Mouse (Mus musculus) CH12.LX (cell line): ENCODE data around the gene B230217C12Rik. TPM values are rescaled to one million over a fixed set of nuclear protein-coding genes. Genes with fewer than 3 reads are reported as not detected.
A peak's percentile ranks its signal among the peaks of the same experiment; 100 is the strongest.

Experiments
- DNase-seq: peaks from one replicate; pipeline ENCODE4 v3.0.0-alpha.2; 2013; ENCODE audit errors: extremely low read depth
- H3K27ac ChIP-seq: 2 replicates; pipeline ENCODE4 v1.5.1; 2012; ENCODE audit warnings: low read depth, mild to moderate bottlenecking, control low read depth, moderate library complexity; ENCODE audit not compliant: insufficient read depth
- H3K27me3 ChIP-seq: replicated peaks from 2 replicates; pipeline ENCODE3; 2012; ENCODE audit warnings: inconsistent platforms
- H3K36me3 ChIP-seq, 2 experiments: replicated peaks in 1 of 2; 2 replicates each; pipeline versions ENCODE3 to v1.6.1; 2012; ENCODE audit warnings: inconsistent platforms in 1 of 2, low read length in 1 of 2, mild to moderate bottlenecking in 1 of 2, mixed read lengths in 1 of 2, moderate library complexity in 1 of 2; ENCODE audit not compliant: control insufficient read depth in 1 of 2, insufficient read depth in 1 of 2
- H3K4me1 ChIP-seq, 2 experiments: 2 replicates each; pipeline ENCODE4 v1.6.1; 2012; ENCODE audit warnings: inconsistent platforms in 1 of 2, moderate library complexity in 1 of 2; ENCODE audit not compliant: insufficient read depth in 2 of 2, control insufficient read depth in 1 of 2
- H3K4me2 ChIP-seq: 2 replicates; pipeline ENCODE4 v1.6.1; 2012; ENCODE audit warnings: low read depth, mild to moderate bottlenecking, control low read depth; ENCODE audit not compliant: poor library complexity, insufficient read depth, severe bottlenecking
- H3K4me3 ChIP-seq, 3 experiments: fragments of 150-350 bp in 1 of 3; sonication (generic) in 1 of 3; replicated peaks in 1 of 3; 2 replicates each; pipeline versions ENCODE3 to v1.5.1; 2011 to 2012; ENCODE audit warnings: low read depth in 2 of 3, low read length in 2 of 3, mild to moderate bottlenecking in 2 of 3, moderate library complexity in 2 of 3, control low read depth in 1 of 3, improper control_type of control experiment in 1 of 3, inconsistent platforms in 1 of 3, mixed read lengths in 1 of 3; ENCODE audit not compliant: poor library complexity in 1 of 3
- H3K79me2 ChIP-seq: replicated peaks from 2 replicates; pipeline ENCODE4 v1.6.1; 2012; ENCODE audit warnings: mild to moderate bottlenecking, moderate library complexity; ENCODE audit not compliant: control insufficient read depth, poor library complexity, insufficient read depth, severe bottlenecking; ENCODE audit errors: extremely low read depth
- H3K9ac ChIP-seq: 2 replicates; pipeline ENCODE4 v1.6.1; 2012; ENCODE audit warnings: low read depth, mild to moderate bottlenecking, control low read depth, moderate library complexity; ENCODE audit not compliant: insufficient read depth
- H3K9me3 ChIP-seq: replicated peaks from 2 replicates; pipeline ENCODE3; 2012; ENCODE audit warnings: low read length, inconsistent platforms, mixed read lengths
- BHLHE40 ChIP-seq: IDR thresholded peaks from 2 replicates; pipeline ENCODE4 v1.6.1; 2011; ENCODE audit warnings: mild to moderate bottlenecking, low read depth, low read length, improper control_type of control experiment
- CHD1 ChIP-seq: IDR thresholded peaks from 2 replicates; pipeline ENCODE4 v1.6.1; 2012; ENCODE audit warnings: low read depth, low read length, improper control_type of control experiment, inconsistent platforms
- CHD2 ChIP-seq: IDR thresholded peaks from 2 replicates; pipeline ENCODE4 v1.6.1; 2011; ENCODE audit warnings: low read length, improper control_type of control experiment
- CTCF ChIP-seq, 2 experiments: IDR thresholded peaks in 1 of 2; conservative IDR thresholded peaks in 1 of 2; 2 replicates each; pipeline ENCODE4 v1.5.1; 2011 to 2012; ENCODE audit warnings: low read depth in 2 of 2, low read length in 2 of 2, improper control_type of control experiment in 1 of 2, inconsistent platforms in 1 of 2, mild to moderate bottlenecking in 1 of 2, moderate library complexity in 1 of 2
- E2F4 ChIP-seq: IDR thresholded peaks from 2 replicates; pipeline ENCODE4 v1.6.1; 2011; ENCODE audit warnings: low read depth, low read length, improper control_type of control experiment; ENCODE audit not compliant: insufficient replicate concordance
- ELF1 ChIP-seq: IDR thresholded peaks from 2 replicates; pipeline ENCODE4 v1.6.1; 2014; ENCODE audit warnings: low read depth, mild to moderate bottlenecking, inconsistent platforms, low read length, improper control_type of control experiment
- EP300 ChIP-seq: IDR thresholded peaks from 2 replicates; pipeline ENCODE4 v1.6.1; 2011; ENCODE audit warnings: low read length, improper control_type of control experiment
- ETS1 ChIP-seq: conservative IDR thresholded peaks from 2 replicates; pipeline ENCODE4 v1.6.1; 2012; ENCODE audit warnings: low read depth, mild to moderate bottlenecking, inconsistent platforms, low read length, improper control_type of control experiment, moderate library complexity
- GABPA ChIP-seq: IDR thresholded peaks from 2 replicates; pipeline ENCODE4 v1.6.1; 2012; ENCODE audit warnings: low read depth, low read length, improper control_type of control experiment, inconsistent platforms; ENCODE audit not compliant: insufficient replicate concordance
- HCFC1 ChIP-seq: IDR thresholded peaks from 2 replicates; pipeline ENCODE4 v1.6.1; 2012; ENCODE audit warnings: low read depth, mild to moderate bottlenecking, inconsistent platforms, low read length, improper control_type of control experiment
- IRF4 ChIP-seq: IDR thresholded peaks from 2 replicates; pipeline ENCODE4 v1.6.1; 2014; ENCODE audit warnings: low read depth, mild to moderate bottlenecking, inconsistent platforms, low read length, improper control_type of control experiment
- JUN ChIP-seq: IDR thresholded peaks from 2 replicates; pipeline ENCODE4 v1.6.1; 2011; ENCODE audit warnings: low read depth, mild to moderate bottlenecking, low read length, improper control_type of control experiment, moderate library complexity; ENCODE audit not compliant: insufficient read depth
- JUND ChIP-seq: conservative IDR thresholded peaks from 2 replicates; pipeline ENCODE4 v1.6.1; 2011; ENCODE audit warnings: low read depth, low read length, improper control_type of control experiment
- KAT2A ChIP-seq: IDR thresholded peaks from 2 replicates; pipeline ENCODE4 v1.6.1; 2012; ENCODE audit warnings: low read length, improper control_type of control experiment, inconsistent platforms; ENCODE audit not compliant: insufficient replicate concordance
- MAFK ChIP-seq: IDR thresholded peaks from 2 replicates; pipeline ENCODE4 v1.6.1; 2011; ENCODE audit warnings: low read length, improper control_type of control experiment; ENCODE audit not compliant: insufficient replicate concordance
- MAX ChIP-seq: IDR thresholded peaks from 2 replicates; pipeline ENCODE4 v1.6.1; 2011; ENCODE audit warnings: low read length, improper control_type of control experiment
- MAZ ChIP-seq: IDR thresholded peaks from 2 replicates; pipeline ENCODE4 v1.6.1; 2012; ENCODE audit warnings: low read depth, mild to moderate bottlenecking, inconsistent platforms, low read length, improper control_type of control experiment, moderate library complexity
- MEF2A ChIP-seq: IDR thresholded peaks from 2 replicates; pipeline ENCODE4 v1.6.1; 2014; ENCODE audit warnings: low read depth, mild to moderate bottlenecking, inconsistent platforms, low read length, improper control_type of control experiment, borderline replicate concordance
- MXI1 ChIP-seq: IDR thresholded peaks from 2 replicates; pipeline ENCODE4 v1.6.1; 2011; ENCODE audit warnings: mild to moderate bottlenecking, low read depth, low read length, improper control_type of control experiment
- MYC ChIP-seq: IDR thresholded peaks from 2 replicates; pipeline ENCODE4 v1.6.1; 2011; ENCODE audit warnings: low read depth, mild to moderate bottlenecking, improper control_type of control experiment, low read length
- NELFE ChIP-seq: IDR thresholded peaks from 2 replicates; pipeline ENCODE4 v1.6.1; 2011; ENCODE audit warnings: low read depth, low read length, improper control_type of control experiment
- NRF1 ChIP-seq: IDR thresholded peaks from 2 replicates; pipeline ENCODE4 v1.6.1; 2014; ENCODE audit warnings: low read depth, mild to moderate bottlenecking, inconsistent platforms, low read length, improper control_type of control experiment, moderate library complexity
- PAX5 ChIP-seq: IDR thresholded peaks from 2 replicates; pipeline ENCODE4 v1.6.1; 2012; ENCODE audit warnings: low read length, inconsistent platforms, mixed read lengths
- POLR2A ChIP-seq: IDR thresholded peaks from 2 replicates; pipeline ENCODE4 v1.6.1; 2011; ENCODE audit warnings: low read depth, mild to moderate bottlenecking, improper control_type of control experiment, low read length
- POLR2AphosphoS2 ChIP-seq: IDR thresholded peaks from 2 replicates; pipeline ENCODE4 v1.6.1; 2011; ENCODE audit warnings: low read depth, low read length, improper control_type of control experiment
- RAD21 ChIP-seq: IDR thresholded peaks from 2 replicates; pipeline ENCODE4 v1.6.1; 2011; ENCODE audit warnings: low read depth, mild to moderate bottlenecking, low read length, improper control_type of control experiment, moderate library complexity
- RCOR1 ChIP-seq: conservative IDR thresholded peaks from 2 replicates; pipeline ENCODE4 v1.6.1; 2012; ENCODE audit warnings: low read depth, mild to moderate bottlenecking, inconsistent platforms, low read length, improper control_type of control experiment
- SIN3A ChIP-seq: IDR thresholded peaks from 2 replicates; pipeline ENCODE4 v1.6.1; 2012; ENCODE audit warnings: low read length, improper control_type of control experiment, inconsistent platforms
- SMC3 ChIP-seq: IDR thresholded peaks from 2 replicates; pipeline ENCODE4 v1.6.1; 2011; ENCODE audit warnings: low read depth, low read length, improper control_type of control experiment
- TBP ChIP-seq: conservative IDR thresholded peaks from 2 replicates; pipeline ENCODE4 v1.6.1; 2011; ENCODE audit warnings: low read depth, low read length, improper control_type of control experiment
- TCF12 ChIP-seq: IDR thresholded peaks from 2 replicates; pipeline ENCODE4 v1.6.1; 2014; ENCODE audit warnings: low read depth, mild to moderate bottlenecking, inconsistent platforms, low read length, improper control_type of control experiment
- UBTF ChIP-seq: IDR thresholded peaks from 2 replicates; pipeline ENCODE4 v1.6.1; 2012; ENCODE audit warnings: low read depth, mild to moderate bottlenecking, inconsistent platforms, low read length, improper control_type of control experiment, moderate library complexity
- USF1 ChIP-seq: IDR thresholded peaks from 2 replicates; pipeline ENCODE4 v1.6.1; 2014; ENCODE audit warnings: low read depth, mild to moderate bottlenecking, inconsistent platforms, low read length, improper control_type of control experiment
- USF2 ChIP-seq: conservative IDR thresholded peaks from 2 replicates; pipeline ENCODE4 v1.6.1; 2011; ENCODE audit warnings: low read depth, low read length, improper control_type of control experiment
- ZC3H11A ChIP-seq: IDR thresholded peaks from 2 replicates; pipeline ENCODE4 v1.6.1; 2012; ENCODE audit warnings: low read depth, mild to moderate bottlenecking, inconsistent platforms, low read length, improper control_type of control experiment
- ZKSCAN1 ChIP-seq: IDR thresholded peaks from 2 replicates; pipeline ENCODE4 v1.6.1; 2012; ENCODE audit warnings: low read depth, inconsistent platforms, low read length, improper control_type of control experiment, borderline replicate concordance
- ZMIZ1 ChIP-seq: IDR thresholded peaks from 2 replicates; pipeline ENCODE4 v1.6.1; 2012; ENCODE audit warnings: low read depth, mild to moderate bottlenecking, inconsistent platforms, low read length, improper control_type of control experiment
- ZNF384 ChIP-seq: IDR thresholded peaks from 2 replicates; pipeline ENCODE4 v1.6.1; 2012; ENCODE audit warnings: low read depth, low read length, improper control_type of control experiment, inconsistent platforms
- dilution Hi-C: fragments of 300-500 bp; cut with MboI; formaldehyde crosslinking; loops from 2 replicates; pipeline ENCODE4 v1.14.3; 2020; ENCODE audit warnings: low sequenced_read_pairs; ENCODE audit not compliant: extremely low pct_unique_long_range_greater_than_20kb, extremely low pct_ligation_motif_present
- in situ Hi-C: fragments of 300-500 bp; cut with MboI; formaldehyde crosslinking; loops from 3 replicates; pipeline ENCODE4 v1.14.3; 2019; ENCODE audit warnings: low sequenced_read_pairs, low pct_ligation_motif_present, low pct_unique_long_range_greater_than_20kb, mixed read lengths
- polyA plus RNA-seq: library from polyadenylated mRNA; unstranded; fragments of >175 nt; gene quantifications from 2 replicates; pipeline ENCODE4 v1.2.1, GENCODE M21; 2012; ENCODE audit warnings: low read depth; ENCODE audit not compliant: insufficient read length
- total RNA-seq, 2 experiments: library from RNA; depleted of rRNA; stranded (reverse); fragments of 300-350 nt in 1 of 2; fragments of >200 nt in 1 of 2; gene quantifications; 2 replicates each; pipeline ENCODE4 v1.2.3; 2012 to 2014

The B230217C12Rik gene
- total and polyA plus RNA-seq, 3 experiments, result 4.6 to 14.0 (median 11.9) TPM

GRCm38 (mm10) chr11:97883918-97884600 lies 43.5 kb downstream of the B230217C12Rik start, which contains the start of gene Fbxo47:
TSS of gene Fbxo47 (minus strand) at chr11:97884154.
- H3K4me1 ChIP-seq, result peaks cover 3 to 30% of the 10 kb centered on the region in 2 experiments
- in situ Hi-C loops, result loop anchor here (5.0 kb wide), 1 partner anchor 87 kb away; the partner anchor contains the start of gene Lasp1
- DNase-seq, result peak; percentile 100
- peak; percentile 55 for TF ChIP-seq CHD2
- no peak for TF ChIP-seq UBTF
- TF ChIP-seq ELF1, result peak; percentile 37
- no peak for TF ChIP-seq ZC3H11A
- TF ChIP-seq MAFK, result no peak
- TF ChIP-seq SMC3, result peak; percentile 25
- no peak for TF ChIP-seq NRF1
- TF ChIP-seq ETS1, result no peak; the same call in 1 of the 2 replicates
- no peak for TF ChIP-seq ZKSCAN1
- peak; percentile 15; the same call in 1 of the 2 replicates for TF ChIP-seq EP300
- TF ChIP-seq HCFC1, result peak; percentile 66
- TF ChIP-seq MYC, result no peak; the same call in 1 of the 2 replicates
- peak; percentile 57; the same call in 1 of the 2 replicates for TF ChIP-seq IRF4
- no peak for TF ChIP-seq CHD1
- peak; percentile 73; the same call in 1 of the 2 replicates for TF ChIP-seq MAZ
- no peak for TF ChIP-seq PAX5
- peak; percentile 99 for TF ChIP-seq E2F4
- peak; percentile 73 for TF ChIP-seq RAD21
- TF ChIP-seq TCF12, result peak; percentile 73; the same call in 1 of the 2 replicates
- TF ChIP-seq MXI1, result peak; percentile 58; the same call in 1 of the 2 replicates
- TF ChIP-seq USF1, result no peak
- no peak; the same call in none of the 2 replicates for TF ChIP-seq SIN3A
- TF ChIP-seq ZNF384, result peak; percentile 91
- 0 out of 2 replicates have a peak, but pooled peaks have one; percentile 39 for TF ChIP-seq KAT2A
- peak; percentile 66; the same call in 1 of the 2 replicates for TF ChIP-seq JUND
- peak; percentile 95 for TF ChIP-seq ZMIZ1
- no peak for TF ChIP-seq JUN
- no peak for TF ChIP-seq GABPA
- peak; percentile 58; the same call in 1 of the 2 replicates for TF ChIP-seq MEF2A
- peak; percentile 96 for TF ChIP-seq TBP
- TF ChIP-seq MAX, result peak; percentile 75
- TF ChIP-seq RCOR1, result peak; percentile 68; the same call in 1 of the 2 replicates
- TF ChIP-seq USF2, result no peak; the same call in 1 of the 2 replicates
- peak; percentile 95; the same call in 1 of the 2 replicates for TF ChIP-seq POLR2A
- TF ChIP-seq BHLHE40, result peak; percentile 77
- peak; percentile 26 to 86; a peak in 2 of 4 replicates for TF ChIP-seq CTCF (conservative IDR thresholded peaks at IDR 0.05 in 1 of 2, IDR thresholded peaks at IDR 0.05 in 1 of 2; ENCODE audit: low read depth in 2 of 2, low read length in 2 of 2)
- no peak for TF ChIP-seq POLR2AphosphoS2
- TF ChIP-seq NELFE, result no peak
- peak within 1 kb of the TSS; percentile 17; the same call in 1 of the 2 replicates for H3K27ac ChIP-seq
- dilution Hi-C loops, result no loop called here
- peaks cover 4% of the 10 kb centered on the region for H3K9me3 ChIP-seq
- peak within 1 kb of the TSS; percentile 47 to 79 (median 63) for H3K4me3 ChIP-seq
- H3K4me2 ChIP-seq, result peak within 1 kb of the TSS; percentile 30; the same call in 1 of the 2 replicates
- H3K79me2 ChIP-seq, result no peaks in the 10 kb centered on the region
- H3K9ac ChIP-seq, result peak within 1 kb of the TSS; percentile 84
- H3K36me3 ChIP-seq, result peaks cover 0 to 5% of the 10 kb centered on the region in 2 experiments
- H3K27me3 ChIP-seq, result no peaks in the 10 kb centered on the region
